Mouse (Mus musculus) CH12.LX (cell line): Measurements from ENCODE around the gene RPS10-NUDT3.

Source experiments
- CTCF ChIP-seq, 2 experiments: IDR thresholded peaks in 1 of 2; conservative IDR thresholded peaks in 1 of 2; 2 replicates each; pipeline ENCODE4 v1.5.1; 2011 to 2012; ENCODE audit warnings: low read depth in 2 of 2, low read length in 2 of 2, improper control_type of control experiment in 1 of 2, inconsistent platforms in 1 of 2, mild to moderate bottlenecking in 1 of 2, moderate library complexity in 1 of 2
- JUN ChIP-seq: IDR thresholded peaks from 2 replicates; pipeline ENCODE4 v1.6.1; 2011; ENCODE audit warnings: low read depth, mild to moderate bottlenecking, low read length, improper control_type of control experiment, moderate library complexity; ENCODE audit not compliant: insufficient read depth
- MXI1 ChIP-seq: IDR thresholded peaks from 2 replicates; pipeline ENCODE4 v1.6.1; 2011; ENCODE audit warnings: mild to moderate bottlenecking, low read depth, low read length, improper control_type of control experiment
- POLR2A ChIP-seq: IDR thresholded peaks from 2 replicates; pipeline ENCODE4 v1.6.1; 2011; ENCODE audit warnings: low read depth, mild to moderate bottlenecking, improper control_type of control experiment, low read length
- ZC3H11A ChIP-seq: IDR thresholded peaks from 2 replicates; pipeline ENCODE4 v1.6.1; 2012; ENCODE audit warnings: low read depth, mild to moderate bottlenecking, inconsistent platforms, low read length, improper control_type of control experiment

- no peak for TF ChIP-seq CTCF (conservative IDR thresholded peaks at IDR 0.05 in 1 of 2, IDR thresholded peaks at IDR 0.05 in 1 of 2; ENCODE audit: low read depth in 2 of 2, low read length in 2 of 2)
- no peak for TF ChIP-seq POLR2A
- TF ChIP-seq ZC3H11A: no peak
- no peak for TF ChIP-seq JUN
- TF ChIP-seq MXI1: no peak
Observed at GRCm38 (mm10) chr17:27676270-27676669, 41.2 kb upstream of the RPS10-NUDT3 start.
